Comparison of ENCODE assay signal across 31 mouse cellular contexts in genomic region chr13:54710866-54711265, GRCm38 (mm10). TPM values are rescaled to one million over a fixed set of nuclear protein-coding genes. Genes with fewer than 3 reads are reported as not detected.
"Had no signal": no experiment of that assay in that cellular context is flagged by ENCODE, and none has a peak within 500 bp of the region (broad histone marks: within the 10 kb centered on the region; RNA-seq: fewer than 3 reads in every experiment).

No protein-coding gene starts in this region.

- H3K36me3 ChIP-seq: heart, embryonic 13.5 days; heart, embryonic 15.5 days; hindbrain, embryonic 12.5 days; hindbrain, embryonic 15.5 days; limb, embryonic 13.5 days; limb, embryonic 15.5 days; liver, embryonic 12.5 days had no signal

- DNase-seq: gastrocnemius, adult 2 months; gastrocnemius, postnatal 10 days; gastrocnemius, postnatal 25 days; heart, adult 11 months; heart, adult 2 months; heart, postnatal 14 days; heart, postnatal 36 days; kidney, adult 11 months; kidney, adult 8-10 months; kidney, postnatal 10 days; kidney, postnatal 25 days; kidney, postnatal 4 days; left cerebral cortex, postnatal 4 days had no signal

- H3K4me3 ChIP-seq: gastrocnemius, adult 2 months; heart, adult 2 months; heart, embryonic 13.5 days; heart, embryonic 15.5 days; hindbrain, embryonic 12.5 days; hindbrain, embryonic 15.5 days; layer of hippocampus, adult 2 months; limb, embryonic 13.5 days; limb, embryonic 15.5 days; liver, embryonic 12.5 days had no signal

- H3K4me1 ChIP-seq: heart, embryonic 13.5 days; heart, embryonic 15.5 days; hindbrain, embryonic 12.5 days; hindbrain, embryonic 15.5 days; limb, embryonic 13.5 days; limb, embryonic 15.5 days; liver, embryonic 12.5 days had no signal

- H3K27me3 ChIP-seq: hindbrain, embryonic 15.5 days; liver, embryonic 12.5 days had no signal

- H3K9me3 ChIP-seq: heart, embryonic 13.5 days; heart, embryonic 15.5 days; hindbrain, embryonic 12.5 days; hindbrain, embryonic 15.5 days; limb, embryonic 13.5 days; limb, embryonic 15.5 days had no signal

- H3K27ac ChIP-seq: gastrocnemius, adult 2 months; heart, adult 2 months; heart, embryonic 13.5 days; heart, embryonic 15.5 days; hindbrain, embryonic 12.5 days; hindbrain, embryonic 15.5 days; hindbrain, postnatal 0 days; layer of hippocampus, adult 2 months; limb, embryonic 13.5 days; limb, embryonic 15.5 days; liver, embryonic 12.5 days; liver, embryonic 14.5 days had no signal

RNA-seq across cellular contexts. Expression of gene Cdhr2, which starts 9.6 kb away (rescaled TPM):
- total RNA-seq: gastrocnemius, adult 2 months; gastrocnemius, postnatal 25 days; heart, adult 2 months; heart, postnatal 14 days; heart, postnatal 36 days; hematopoietic stem cell, adult 5-6 weeks had no signal
- polyA plus RNA-seq: heart, embryonic 13.5 days; heart, postnatal 0 days; hindbrain, embryonic 12.5 days; limb, embryonic 11.5 days; limb, embryonic 15.5 days had no signal

RNA-seq across cellular contexts. Expression of gene Gprin1, which starts 38.8 kb away (rescaled TPM):
- total RNA-seq: gastrocnemius, adult 2 months; gastrocnemius, postnatal 25 days; heart, adult 2 months; heart, postnatal 14 days; heart, postnatal 36 days; hematopoietic stem cell, adult 5-6 weeks; liver, adult 2 months had no signal
- polyA plus RNA-seq: heart, adult 2 months; heart, embryonic 13.5 days; liver, adult 2 months; liver, embryonic 16.5 days had no signal

RNA-seq across cellular contexts. Expression of gene Sncb, which starts 55.5 kb away (rescaled TPM):
- total RNA-seq: gastrocnemius, adult 2 months; gastrocnemius, postnatal 25 days; heart, adult 2 months; heart, postnatal 14 days; heart, postnatal 36 days; hematopoietic stem cell, adult 5-6 weeks; liver, adult 2 months had no signal
- polyA plus RNA-seq: gonadal fat pad, adult 2 months; heart, embryonic 13.5 days; heart, embryonic 15.5 days; heart, postnatal 0 days; kidney, embryonic 14.5 days; kidney, embryonic 16.5 days; limb, embryonic 11.5 days; limb, embryonic 13.5 days; liver, adult 2 months; liver, embryonic 12.5 days; liver, embryonic 16.5 days had no signal
